Mouse (Mus musculus) testis, adult 2 months (tissue): ENCODE data around the gene Wdr3.

Experiments used
- CTCF ChIP-seq: fragments of 200-500 bp; IDR thresholded peaks from 2 replicates; pipeline ENCODE4 v1.5.1; 2012; ENCODE audit warnings: low read depth, mild to moderate bottlenecking, inconsistent platforms, low read length, moderate library complexity; ENCODE audit not compliant: control insufficient read depth, insufficient read depth, insufficient replicate concordance
- POLR2A ChIP-seq: fragments of 200-500 bp; IDR thresholded peaks from 2 replicates; pipeline ENCODE4 v1.6.1; 2012; ENCODE audit warnings: low read depth, mild to moderate bottlenecking, inconsistent platforms, low read length, moderate library complexity; ENCODE audit not compliant: control insufficient read depth

DNA sequence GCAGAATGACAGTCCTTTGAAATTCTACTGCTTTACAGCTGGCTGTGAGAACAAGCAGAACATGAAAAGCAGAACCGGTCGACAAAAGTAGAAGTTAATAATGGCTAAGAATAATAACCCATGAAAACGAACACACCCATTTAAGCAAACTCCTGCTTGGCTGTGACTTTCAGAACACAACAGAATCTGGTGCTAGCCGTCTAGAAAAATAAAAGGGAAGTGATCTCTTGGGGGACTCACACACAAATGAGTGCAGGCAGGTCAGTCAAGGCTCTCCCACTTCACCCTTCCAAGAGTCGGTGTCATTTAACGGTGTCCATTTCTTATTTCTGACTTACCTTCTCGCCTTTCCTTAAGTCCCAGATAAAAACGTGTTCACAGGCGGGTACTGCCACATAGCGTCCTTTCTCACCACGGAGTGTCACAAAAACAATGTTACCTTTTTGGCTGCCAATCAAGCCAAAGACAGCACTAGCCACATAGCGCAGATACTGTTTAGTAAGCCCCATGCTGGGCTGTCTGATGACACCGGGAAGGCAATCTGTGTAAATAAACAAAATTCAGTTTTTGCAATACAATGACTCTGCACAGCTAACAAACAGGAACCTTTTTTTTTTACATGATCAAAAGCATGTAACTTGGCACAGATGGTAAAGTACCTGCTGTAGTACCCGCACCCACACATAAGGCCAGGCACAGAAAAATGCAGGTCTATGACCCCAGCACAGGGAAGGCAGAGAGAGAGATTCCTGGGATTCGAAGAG lies 1.3 kb downstream of the Wdr3 start:
- TF ChIP-seq CTCF, result no peak
- TF ChIP-seq POLR2A, result no peak
